Mouse (Mus musculus): ENCODE results near the gene Hnf4a.

The Hnf4a gene

GRCm38 (mm10) chr2:163593636-163594282, 87.2 kb downstream of the Hnf4a start:
- DNase-seq (ENCODE audit: low spot score) = no peak

DNA sequence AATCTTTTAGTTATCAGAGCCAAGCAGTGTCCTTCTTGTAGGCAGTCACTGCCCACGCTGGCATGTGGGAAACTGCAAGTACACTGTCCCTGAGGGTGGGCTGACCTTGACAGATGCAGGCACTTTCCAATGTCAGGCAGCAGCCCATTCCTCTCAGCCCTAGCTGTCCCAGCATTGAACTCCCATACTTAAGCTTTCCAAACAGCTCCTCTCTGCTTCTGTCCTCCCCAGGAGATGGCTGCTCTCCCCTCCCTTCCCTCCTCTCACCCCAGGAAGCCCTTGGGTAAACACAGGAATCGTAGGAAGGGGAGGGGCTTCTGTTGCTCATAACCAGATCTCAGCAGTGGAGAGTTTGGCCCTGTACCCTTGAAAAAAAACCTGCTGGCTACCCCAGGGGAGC, 88.5 kb downstream of the Hnf4a start:
- no peak for DNase-seq (ENCODE audit: low spot score)

GRCm38 (mm10) chr2:163596057-163596872, 89.7 kb downstream of the Hnf4a start:
- no peak for DNase-seq (ENCODE audit: low spot score)

DNA sequence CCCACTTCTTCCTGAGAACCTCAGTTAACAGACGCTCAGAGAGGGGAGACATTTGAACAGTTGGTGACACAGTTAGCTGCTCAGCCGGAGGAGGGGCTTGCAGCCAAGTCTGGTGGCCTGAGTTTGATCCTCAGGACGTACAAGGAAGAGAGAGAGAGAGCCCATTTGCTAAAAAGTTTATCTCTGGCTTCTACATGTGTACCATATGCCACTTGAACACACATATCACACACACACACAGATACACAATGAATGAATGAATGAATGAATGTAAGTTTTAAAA, 90.2 kb downstream of the Hnf4a start:
- no peak for DNase-seq (ENCODE audit: low spot score)

- DNase-seq (ENCODE audit: low spot score) = peak; percentile 53
Observed at GRCm38 (mm10) chr2:163597661-163598060, 91.1 kb downstream of the Hnf4a start.

DNA sequence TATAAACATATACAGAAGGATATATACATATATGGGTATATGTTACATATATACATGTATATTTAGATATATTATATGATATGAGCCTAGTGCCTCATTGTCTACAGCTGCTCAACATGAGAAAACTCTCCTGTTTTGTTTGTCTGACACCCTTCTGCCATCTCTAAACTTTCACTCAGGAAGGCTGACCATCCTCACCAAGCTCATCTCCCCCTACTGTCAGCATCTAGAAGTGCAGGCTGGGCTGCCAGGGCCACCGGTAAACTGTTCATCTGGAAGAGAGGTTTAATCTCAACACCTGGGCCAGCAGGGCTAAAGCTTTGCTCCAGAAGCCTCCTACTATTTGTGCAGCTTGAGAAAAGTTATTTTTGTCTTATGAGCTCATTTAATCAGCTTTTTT, 92.6 kb downstream of the Hnf4a start:
- peak; percentile 56 for DNase-seq (ENCODE audit: low spot score)

DNA sequence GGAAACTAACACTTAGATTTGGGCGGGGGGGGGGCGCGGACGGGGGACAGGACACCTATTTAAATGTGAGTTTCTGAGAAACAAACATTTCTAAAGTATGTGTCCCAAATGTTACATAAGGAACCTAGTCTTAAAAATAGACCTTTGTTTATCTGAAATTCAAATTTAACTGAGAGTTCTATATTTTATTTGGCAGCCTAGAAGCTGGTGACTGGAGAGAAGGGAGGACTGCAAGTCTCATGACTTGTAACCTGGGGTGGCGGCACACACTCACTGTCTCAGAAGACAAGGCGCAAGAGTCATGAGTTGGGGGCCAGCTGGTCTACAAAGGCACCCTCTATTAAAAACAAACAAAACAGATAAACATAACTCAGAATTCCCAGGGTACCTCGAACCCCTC, 94.5 kb downstream of the Hnf4a start:
- no peak for DNase-seq (ENCODE audit: low spot score)

DNA sequence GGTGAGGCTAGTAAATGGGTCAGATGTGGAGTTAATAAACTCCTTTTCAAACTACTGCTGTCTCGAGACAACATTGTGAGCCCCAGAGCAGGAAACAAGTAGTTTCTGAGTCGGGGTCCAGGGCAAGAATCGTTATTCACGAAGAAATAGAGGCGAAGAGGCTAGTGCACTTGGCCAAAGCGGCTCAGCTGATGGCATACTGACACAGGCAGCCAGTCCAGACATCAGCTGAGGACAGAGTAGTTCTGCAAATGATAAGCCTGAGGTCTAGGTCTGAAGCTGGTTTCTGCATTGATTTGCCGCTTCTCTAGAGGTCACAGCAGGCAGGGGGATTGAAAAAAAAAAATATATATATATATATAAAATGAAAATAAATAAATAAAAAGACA, 95.1 kb downstream of the Hnf4a start:
- DNase-seq (ENCODE audit: low spot score) = no peak

DNA sequence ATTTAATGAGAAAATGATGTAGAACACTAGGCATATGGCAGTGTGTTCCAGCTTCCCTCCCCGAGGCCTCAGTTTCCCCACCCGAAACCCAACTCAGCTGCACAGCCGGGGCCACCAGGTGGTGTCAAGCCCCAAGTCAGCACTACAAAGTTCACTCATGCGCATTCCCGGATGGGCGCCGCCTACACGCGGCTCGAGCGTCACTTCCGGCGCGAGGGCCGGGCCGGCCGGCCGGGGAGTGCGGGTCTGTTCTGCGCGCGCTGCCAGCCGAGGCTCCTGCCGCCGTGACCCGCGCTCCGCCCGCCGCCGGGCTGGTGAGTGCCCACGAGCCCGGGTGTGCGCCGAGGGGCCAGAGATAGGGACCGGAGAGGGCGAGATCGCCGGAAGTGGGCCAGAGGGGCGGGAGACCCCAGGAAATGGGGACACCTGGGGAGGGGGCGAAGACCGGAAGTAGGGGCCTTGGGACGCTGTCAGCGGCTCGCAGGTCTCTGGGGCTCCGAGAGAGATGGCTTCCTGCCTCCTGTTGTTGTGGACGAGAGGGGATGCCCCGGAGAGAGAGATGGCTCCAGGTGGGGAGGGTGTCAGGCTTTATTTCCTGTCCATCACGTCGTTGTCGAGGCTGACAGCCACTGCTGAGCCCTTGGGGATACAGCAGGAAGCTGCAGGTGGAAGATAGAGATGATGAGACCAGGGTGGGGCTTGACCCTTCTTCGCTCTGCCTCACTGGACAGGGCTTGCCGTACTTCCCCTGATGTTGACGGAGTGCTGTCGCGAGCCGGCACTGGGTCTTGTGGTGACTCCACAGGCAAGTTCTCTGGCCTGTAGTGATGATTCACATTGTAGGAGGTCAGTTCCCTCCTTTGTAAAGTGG, 95.7 kb downstream of the Hnf4a start, which contains the start of gene Ttpal:
Gene Ttpal, plus strand, starts transcription at position 214 of the 871 bp plus-strand sequence.
- DNase-seq (ENCODE audit: low spot score) = peak; percentile 89

DNA sequence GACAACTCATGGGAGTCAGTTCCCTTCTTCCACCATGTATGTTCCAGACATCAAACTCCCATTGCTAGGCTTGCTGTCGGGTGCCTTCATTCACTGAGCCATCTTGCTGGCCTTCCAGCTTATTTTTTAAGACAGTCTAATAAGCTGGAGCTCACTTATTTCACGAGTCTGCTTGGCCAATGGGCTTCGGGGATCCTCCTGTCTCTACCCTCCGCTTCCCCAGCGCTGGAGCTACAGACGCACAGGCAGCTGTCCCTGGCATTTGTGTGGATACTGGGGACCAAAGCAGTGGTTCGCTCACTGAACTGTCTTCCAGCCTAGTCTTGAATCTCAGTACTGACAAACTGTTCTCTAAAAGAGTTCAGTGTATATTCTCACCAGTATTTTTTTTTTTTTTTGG, 99.6 kb downstream of the Hnf4a start:
- DNase-seq (ENCODE audit: low spot score) = no peak

DNA sequence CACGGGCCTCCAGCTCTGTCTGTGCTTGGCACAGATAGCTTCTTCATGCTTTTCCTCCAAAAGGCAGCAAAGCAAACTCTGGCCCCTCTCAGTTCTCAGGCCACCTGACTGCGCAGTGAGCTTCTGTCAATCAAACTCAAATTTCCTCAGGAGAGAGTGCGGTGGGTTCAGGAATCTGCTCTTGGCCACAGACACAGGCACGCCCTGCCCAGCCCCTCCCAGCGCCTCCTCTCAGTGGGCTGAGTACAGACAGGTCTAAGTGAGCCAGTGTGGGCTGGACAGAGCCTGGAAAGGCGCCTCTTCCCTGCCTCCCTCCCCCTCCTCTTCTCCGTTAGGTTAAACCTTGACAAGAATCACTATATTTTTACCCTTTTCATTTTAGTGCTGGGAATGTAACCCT, 101.4 kb downstream of the Hnf4a start:
- no peak for DNase-seq (ENCODE audit: low spot score)

GRCm38 (mm10) chr2:163609281-163609975, 102.8 kb downstream of the Hnf4a start:
- DNase-seq (ENCODE audit: low spot score) = no peak

DNA sequence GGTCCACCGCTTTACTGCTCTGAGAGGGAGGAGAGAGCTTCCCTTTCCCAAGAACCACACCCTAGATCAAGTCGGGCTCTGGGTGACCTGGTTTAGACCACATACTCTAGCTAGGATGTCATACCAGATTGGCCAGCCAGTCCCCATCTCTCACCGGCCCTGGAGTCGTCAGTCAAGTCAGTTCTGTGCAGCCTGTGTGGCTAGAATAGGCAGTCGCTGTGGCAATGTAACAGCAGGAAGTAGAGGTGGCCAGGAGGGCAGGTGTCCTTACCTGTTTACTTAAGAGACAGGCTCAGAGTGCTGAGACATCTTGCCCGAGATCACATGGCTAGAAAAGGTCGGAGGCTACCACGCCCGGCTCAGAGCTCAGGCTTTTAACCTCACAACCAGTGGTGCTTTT, 104.6 kb downstream of the Hnf4a start:
- no peak for DNase-seq (ENCODE audit: low spot score)

GRCm38 (mm10) chr2:163613206-163613605, 106.6 kb downstream of the Hnf4a start:
- no peak for DNase-seq (ENCODE audit: low spot score)

GRCm38 (mm10) chr2:163613990-163614389, 107.4 kb downstream of the Hnf4a start:
- DNase-seq (ENCODE audit: low spot score) = no peak

DNA sequence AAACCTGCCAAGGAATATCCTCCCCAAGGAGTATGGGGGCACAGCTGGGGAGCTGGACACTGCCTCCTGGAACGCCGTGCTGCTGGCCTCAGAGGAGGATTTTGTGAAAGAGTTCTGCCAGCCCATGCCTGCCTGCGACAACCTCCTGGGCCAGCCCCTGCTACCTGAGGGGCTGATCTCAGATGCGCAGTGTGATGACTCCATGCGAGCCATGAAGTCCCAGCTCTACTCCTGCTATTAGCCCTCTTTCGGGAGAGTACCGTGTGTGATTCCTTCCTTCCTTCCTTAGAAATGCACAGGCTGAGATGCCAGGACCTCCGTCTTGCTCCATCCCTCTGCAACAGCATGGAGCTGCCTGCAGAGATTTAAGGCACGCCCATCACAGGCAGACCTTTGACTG, 108.8 kb downstream of the Hnf4a start:
- DNase-seq (ENCODE audit: low spot score) = no peak

DNA sequence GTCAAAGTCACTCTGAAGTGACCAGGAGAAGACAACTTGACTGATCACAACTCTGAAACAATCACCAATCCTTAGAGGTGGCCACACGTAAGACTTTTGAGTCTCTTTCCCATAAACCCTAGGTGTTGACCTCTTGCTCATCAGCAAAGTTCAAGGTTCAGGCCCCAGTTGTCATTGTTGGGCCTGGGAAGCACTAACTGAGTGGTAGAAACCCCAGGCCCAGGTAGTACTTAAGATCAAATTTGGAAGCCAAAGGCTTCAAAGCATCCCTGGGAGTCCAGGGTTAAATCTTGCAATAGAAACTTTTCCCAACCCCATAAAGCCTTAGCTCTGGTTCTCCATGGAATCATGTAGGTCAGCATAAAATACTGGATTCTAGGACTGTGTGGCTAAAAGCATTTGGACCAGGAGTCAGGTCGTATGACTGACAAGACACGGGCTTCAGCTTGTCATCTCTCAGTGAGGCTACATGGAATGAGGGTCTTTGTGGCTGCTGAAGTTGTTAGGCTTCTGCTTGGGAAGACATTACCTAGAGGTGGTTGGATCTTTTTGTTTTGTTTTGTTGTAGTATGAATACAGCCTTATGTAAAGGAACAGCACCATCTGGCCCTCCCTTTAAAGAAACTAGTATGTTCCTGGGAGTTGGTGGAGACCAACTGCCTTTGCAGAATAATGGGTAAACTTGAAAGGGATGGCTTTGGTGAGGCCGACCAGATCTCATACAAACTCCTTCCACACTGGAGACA, 109.5 kb downstream of the Hnf4a start:
- no peak for DNase-seq (ENCODE audit: low spot score)

- no peak for DNase-seq (ENCODE audit: low spot score)
Observed at GRCm38 (mm10) chr2:163616652-163617227, 110.1 kb downstream of the Hnf4a start.

DNA sequence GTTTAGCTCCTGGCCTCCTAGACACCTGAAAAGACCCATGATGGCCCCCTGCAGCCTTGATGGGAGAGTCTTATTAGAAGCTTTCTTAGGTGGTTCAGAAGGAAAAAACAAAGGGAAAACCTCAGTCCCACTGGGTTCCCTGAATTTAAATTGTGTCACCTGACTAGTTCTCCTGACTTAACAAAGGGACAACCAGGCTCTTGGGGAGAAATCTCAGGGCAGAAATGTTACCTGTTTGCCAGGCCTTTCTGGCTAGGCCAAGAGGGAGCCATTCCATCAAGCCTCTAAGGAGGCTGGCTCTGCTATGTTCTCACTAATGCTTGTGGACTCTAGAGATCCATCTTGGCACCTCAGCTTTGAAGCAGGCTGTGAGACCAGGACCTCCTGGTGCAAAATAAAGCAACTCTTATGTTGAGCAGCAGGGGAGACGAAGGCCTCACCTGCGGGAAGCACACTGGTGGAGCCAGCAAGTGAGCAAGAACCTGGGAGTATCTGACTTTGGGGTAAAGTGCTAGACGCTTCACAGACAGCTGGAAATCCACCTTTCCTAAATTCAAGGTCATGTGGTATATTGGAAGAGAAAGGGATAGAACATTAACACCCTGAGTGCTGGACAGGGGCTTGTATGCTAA, 110.7 kb downstream of the Hnf4a start:
- no peak for DNase-seq (ENCODE audit: low spot score)

- DNase-seq (ENCODE audit: low spot score) = no peak
Observed at GRCm38 (mm10) chr2:163617874-163618273, 111.3 kb downstream of the Hnf4a start.

- DNase-seq (ENCODE audit: low spot score) = no peak
Observed at GRCm38 (mm10) chr2:163620451-163620850, 113.8 kb downstream of the Hnf4a start.
